In the genomic region with DNA sequence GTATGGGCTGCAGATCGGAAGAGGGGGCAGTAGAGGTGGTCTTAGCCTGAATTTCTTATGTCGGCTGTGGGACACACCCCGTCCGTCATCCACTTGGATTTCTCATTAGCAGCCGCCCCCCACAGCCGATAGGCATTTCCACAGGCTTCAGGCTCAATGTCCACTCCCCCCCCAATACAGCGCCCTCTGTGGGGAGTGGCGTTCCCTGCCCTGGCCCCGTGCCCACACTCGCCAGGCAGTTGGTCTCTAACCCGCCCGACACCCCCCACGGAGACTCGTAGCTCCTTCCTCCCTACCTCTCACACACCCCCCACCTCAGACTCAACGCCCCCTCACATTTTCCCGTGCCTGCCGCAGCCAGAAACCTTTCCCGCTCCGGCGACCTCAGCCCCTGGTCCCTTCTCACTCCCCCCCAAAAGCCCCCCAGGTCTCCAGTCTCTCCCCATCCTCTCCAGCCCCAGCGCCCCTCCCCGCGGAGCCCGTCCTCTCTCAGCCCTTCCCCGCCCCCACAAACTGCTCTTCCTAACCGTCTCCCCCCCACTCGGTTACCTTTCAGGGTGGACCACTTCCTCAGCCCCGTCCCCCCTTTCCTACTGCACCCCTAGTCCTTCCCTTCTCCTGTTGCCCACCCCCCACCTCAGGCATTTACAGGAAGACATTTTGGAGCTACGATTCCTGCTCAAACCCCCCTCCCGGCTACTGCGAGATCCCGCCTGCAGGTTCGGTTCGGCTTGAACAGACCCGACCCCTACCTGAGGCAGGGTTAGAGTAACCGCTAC, we compare ENCODE assay signal across 8 mouse cellular contexts. TPM values are rescaled to one million over a fixed set of nuclear protein-coding genes. Genes with fewer than 3 reads are reported as not detected.
DNase-seq lines count a peak whose midpoint lies in the region; ATAC-seq and TF ChIP-seq lines count a peak whose summit lies in the region.

No protein-coding gene starts in this region.

- 0 out of 2 replicates have a peak, but pooled peaks cover 5% of the 10 kb centered on the region for H3K36me3 ChIP-seq in neural tube, embryonic 15.5 days

- peak; percentile 32 for DNase-seq in CD4-positive helper T cell, adult 2 months (ENCODE audit: low read depth, low spot score)
- DNase-seq in adrenal gland, postnatal 36 days = peak; percentile 61 to 73
- peak; percentile 49 to 65 for DNase-seq in heart, postnatal 14 days
- peak; percentile 74 to 83 for DNase-seq in kidney, postnatal 4 days
- peak; percentile 31 to 63 for DNase-seq in lung, adult 18-20 months
- peak; percentile 23 to 39 for DNase-seq in thymus, adult 18-20 months

- TF ChIP-seq POLR2A in embryonic fibroblast, embryonic 13.5 days (IDR thresholded peaks at IDR 0.05; ENCODE audit: low read depth, low read length) = no peak

- peak overlapping the region; percentile 67 for H3K9ac ChIP-seq in neural tube, embryonic 15.5 days (replicated peaks)

- TF ChIP-seq CTCF in embryonic fibroblast, embryonic 13.5 days (IDR thresholded peaks at IDR 0.05; ENCODE audit: borderline replicate concordance, insufficient read depth, low read length) = peak; percentile 36; the same call in 1 of the 2 replicates

- no peaks in the 10 kb centered on the region for H3K27me3 ChIP-seq in neural tube, embryonic 15.5 days (replicated peaks)

- H3K4me2 ChIP-seq in neural tube, embryonic 15.5 days = peak overlapping the region; percentile 68

- ATAC-seq in neural tube, embryonic 15.5 days (ENCODE audit: low FRiP score) = peak; percentile 33; the same call in 1 of the 2 replicates

- H3K4me3 ChIP-seq in embryonic fibroblast, embryonic 13.5 days (ENCODE audit: insufficient read depth, low read length) = peak overlapping the region; percentile 64
- H3K4me3 ChIP-seq in neural tube, embryonic 15.5 days (replicated peaks) = peak overlapping the region; percentile 55

- no peaks in the 10 kb centered on the region for H3K4me1 ChIP-seq in embryonic fibroblast, embryonic 13.5 days (ENCODE audit: control insufficient read depth, insufficient read depth, low read length)
- peaks cover 17% of the 10 kb centered on the region for H3K4me1 ChIP-seq in neural tube, embryonic 15.5 days

- no peak overlapping the region for H3K27ac ChIP-seq in embryonic fibroblast, embryonic 13.5 days (ENCODE audit: insufficient read depth, low read length)
- peak overlapping the region; percentile 89 for H3K27ac ChIP-seq in neural tube, embryonic 15.5 days (replicated peaks)

- intact Hi-C loops in heart, postnatal 14 days (cut with DNase I) = loop anchor here (5.0 kb wide), 1 partner anchor 87 kb away; no protein-coding TSS in a partner anchor

- 26% methylated on average over 36 of the region's 36 CpGs for WGBS in neural tube, embryonic 15.5 days

- H3K9me3 ChIP-seq in neural tube, embryonic 15.5 days (replicated peaks) = no peaks in the 10 kb centered on the region

RNA-seq across cellular contexts. Expression of a gene that starts 1.5 kb away (rescaled TPM):
- total RNA-seq in adrenal gland, postnatal 36 days (2021) = 10 to 100 TPM; 65.0 to 66.3 TPM
- polyA plus RNA-seq in embryonic fibroblast, embryonic 13.5 days (2011; ENCODE audit: insufficient read length, low read depth, missing spikeins) = 50.7 and 67.0 TPM in 2 replicates
- total RNA-seq in heart, postnatal 14 days (2021) = 10 to 100 TPM; 18.5 to 19.0 TPM
- 72.3 and 83.4 TPM in 2 replicates for polyA plus RNA-seq in neural tube, embryonic 15.5 days (2015; fragmentation: Nextera tagmentation; extraction: Ambion mirVana)

RNA-seq across cellular contexts. Expression of a gene that starts 10.0 kb away (rescaled TPM):
- 100 to 1,000 TPM; 185 to 193 TPM for total RNA-seq in adrenal gland, postnatal 36 days (2021)
- 384 and 440 TPM in 2 replicates for polyA plus RNA-seq in embryonic fibroblast, embryonic 13.5 days (2011; ENCODE audit: insufficient read length, low read depth, missing spikeins)
- 100 to 1,000 TPM in 1 of 2 experiments, 10 to 100 TPM in 1; 80.4 to 108 TPM for total RNA-seq in heart, postnatal 14 days (2021)
- polyA plus RNA-seq in neural tube, embryonic 15.5 days (2015; fragmentation: Nextera tagmentation; extraction: Ambion mirVana) = 242 and 291 TPM in 2 replicates

RNA-seq across cellular contexts. Expression of a gene that starts 29.8 kb away (rescaled TPM):
- under 1 TPM; 0.63 to 0.66 TPM for total RNA-seq in adrenal gland, postnatal 36 days (2021)
- polyA plus RNA-seq in embryonic fibroblast, embryonic 13.5 days (2011; ENCODE audit: insufficient read length, low read depth, missing spikeins) = 1.5 and 2.5 TPM in 2 replicates
- 100 to 1,000 TPM; 204 to 235 TPM for total RNA-seq in heart, postnatal 14 days (2021)
- polyA plus RNA-seq in neural tube, embryonic 15.5 days (2015; fragmentation: Nextera tagmentation; extraction: Ambion mirVana) = 4.4 and 8.8 TPM in 2 replicates

RNA-seq across cellular contexts. Expression of a gene that starts 43.0 kb away (rescaled TPM):
- under 1 TPM in 1 of 2 experiments, not detected in 1; 0.20 TPM for total RNA-seq in adrenal gland, postnatal 36 days (2021)
- polyA plus RNA-seq in embryonic fibroblast, embryonic 13.5 days (2011; ENCODE audit: insufficient read length, low read depth, missing spikeins) = not detected in 2 replicates
- total RNA-seq in heart, postnatal 14 days (2021) = not detected
- 1.8 and 4.6 TPM in 2 replicates for polyA plus RNA-seq in neural tube, embryonic 15.5 days (2015; fragmentation: Nextera tagmentation; extraction: Ambion mirVana)

Comparison
In these comparisons a context has a peak if more than half of its experiments do, and no peak if none do; other contexts are left out.
1. RNA of a gene that starts 29.8 kb away (total RNA-seq): 204 to 235 TPM in heart, postnatal 14 days; 0.63 to 0.66 TPM in adrenal gland, postnatal 36 days; every median in the first group is over 100 times any median in the second.
2. Peak in every context shown above with its lines, with median percentiles within 50 percentile points of each other: DNase-seq.